Mouse (Mus musculus) lung, postnatal 0 days (tissue): ENCODE measurements at regions not wholly inside any gene's neighbourhood (a gene's known extent, or its start where the extent isn't known, plus 50 kb on each side); places are given as distances from the start of the nearest gene placed in this dataset.

Experiments used
- ATAC-seq: fragments of 200-750 bp; cut with Nextera tagmentation; 2 replicates; pipeline ENCODE4 v1.8.0; 2017; ENCODE audit warnings: moderate library complexity
- DNase-seq: peaks from one replicate; pipeline ENCODE4 v3.0.0-alpha.2; 2016; ENCODE audit warnings: low spot score
- H3K27ac ChIP-seq: fragments of 300-500 bp; sonication (generic); 2 replicates; pipeline ENCODE4 v1.5.1; 2014; ENCODE audit warnings: antibody characterized with exemption, mild to moderate bottlenecking, low read length, mixed read lengths
- H3K27me3 ChIP-seq: fragments of 300-500 bp; sonication (generic); replicated peaks from 2 replicates; pipeline ENCODE4 v1.6.1; 2014; ENCODE audit warnings: low read length, mixed read lengths; ENCODE audit not compliant: insufficient read depth
- H3K36me3 ChIP-seq: fragments of 300-500 bp; sonication (generic); 2 replicates; pipeline ENCODE4 v1.6.1; 2014; ENCODE audit warnings: low read length, mixed read lengths; ENCODE audit not compliant: insufficient read depth
- H3K4me1 ChIP-seq: fragments of 300-500 bp; sonication (generic); 2 replicates; pipeline ENCODE4 v1.6.1; 2014; ENCODE audit warnings: antibody characterized with exemption, low read depth, low read length, mixed read lengths; ENCODE audit not compliant: insufficient read depth
- H3K4me2 ChIP-seq: fragments of 300-500 bp; sonication (generic); replicated peaks from 2 replicates; pipeline ENCODE4 v1.6.1; 2014; ENCODE audit warnings: low read depth, mild to moderate bottlenecking, low read length, moderate library complexity, mixed read lengths
- H3K4me3 ChIP-seq: fragments of 300-500 bp; sonication (generic); 2 replicates; pipeline ENCODE4 v1.5.1; 2014; ENCODE audit warnings: low read depth, low read length
- H3K9ac ChIP-seq: fragments of 300-500 bp; sonication (generic); replicated peaks from 2 replicates; pipeline ENCODE4 v1.6.1; 2014; ENCODE audit warnings: low read depth, mild to moderate bottlenecking
- H3K9me3 ChIP-seq: fragments of 300-500 bp; sonication (generic); 2 replicates; pipeline ENCODE4 v1.6.1; 2016; ENCODE audit warnings: low read length, mixed read lengths
- CTCF ChIP-seq: IDR thresholded peaks from 2 replicates; pipeline ENCODE4 v1.5.1; 2016; ENCODE audit warnings: antibody characterized with exemption, mild to moderate bottlenecking
- EP300 ChIP-seq: IDR thresholded peaks from 2 replicates; pipeline ENCODE4 v1.6.1; 2016; ENCODE audit warnings: antibody characterized with exemption, mild to moderate bottlenecking, control low read depth
- WGBS: fragments of 180-500 bp; shearing (Covaris S2); extraction: QIAGEN DNeasy Blood & Tissue Kit; methylation state at CpG from one replicate; pipeline ENCODE4 v1.1.7; 2014; 5-methylcytosine and 5-hydroxymethylcytosine counted together

DNA sequence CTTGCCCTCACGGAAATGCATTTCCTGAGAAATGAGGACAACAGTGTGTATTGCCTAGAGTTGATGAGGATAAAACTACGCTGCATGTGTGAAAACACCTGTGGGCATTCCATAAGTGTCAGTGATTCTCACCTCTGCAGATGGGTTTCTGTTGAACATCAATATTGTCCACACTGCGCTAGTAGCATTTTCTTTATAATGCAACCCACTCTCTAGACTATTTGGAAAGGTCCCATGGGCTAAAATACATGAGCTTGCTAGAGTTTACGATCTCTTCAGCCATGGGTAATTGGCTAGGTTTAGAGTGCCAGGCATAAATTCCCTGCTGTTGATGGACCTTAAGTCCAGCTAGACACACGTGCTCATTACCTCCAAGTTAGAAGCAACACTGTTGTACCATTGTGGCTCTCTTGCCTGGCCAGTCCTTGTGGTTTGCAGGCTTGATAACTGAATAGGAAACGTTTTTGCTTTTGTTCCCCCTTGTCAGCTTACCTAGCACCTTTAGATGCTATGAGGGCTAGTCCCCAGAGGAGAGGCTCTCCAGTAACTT lies 252.5 kb upstream of the Mad2l1 start:
- Histone ChIP-seq H3K4me1 (no peaks in the 10 kb centered on the region), H3K4me2 (no peak overlapping the region), H3K27me3 (no peaks in the 10 kb centered on the region), H3K4me3 (no peak overlapping the region), H3K9me3 (no peaks in the 10 kb centered on the region), H3K36me3 (no peaks in the 10 kb centered on the region), H3K9ac (no peak overlapping the region), H3K27ac (no peak overlapping the region)
- ATAC-seq = no peak
- no peak for TF ChIP-seq CTCF
- TF ChIP-seq EP300 = no peak
- WGBS = 73% methylated on average over 6 of the region's 6 CpGs
- DNase-seq = no peak

DNA sequence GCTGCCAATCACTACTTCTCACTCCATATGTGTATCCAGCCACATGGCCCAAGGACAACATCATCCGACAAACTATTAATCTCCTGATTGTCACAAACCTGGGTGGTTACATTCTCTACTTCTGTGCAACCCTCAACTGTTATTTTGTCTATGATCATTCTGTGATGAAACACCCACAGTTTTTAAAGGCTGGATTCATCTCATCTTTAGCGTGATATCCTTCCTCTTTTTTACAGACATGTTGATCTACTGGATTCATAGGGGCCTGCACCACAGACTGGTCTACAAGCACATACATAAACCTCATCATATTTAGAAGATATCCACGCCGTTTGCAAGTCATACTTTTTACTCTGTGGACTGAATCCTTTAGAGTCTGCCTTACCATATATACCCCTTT lies 251.7 kb upstream of the Mad2l1 start:
- H3K27ac ChIP-seq = no peak overlapping the region
- no peak overlapping the region for H3K4me2 ChIP-seq
- no peak for ATAC-seq
- no peaks in the 10 kb centered on the region for H3K4me1 ChIP-seq
- H3K9ac ChIP-seq = no peak overlapping the region
- no peak overlapping the region for H3K4me3 ChIP-seq
- 85% methylated on average over 4 of the region's 4 CpGs for WGBS
- H3K9me3 ChIP-seq = no peaks in the 10 kb centered on the region
- no peak for DNase-seq
- H3K27me3 ChIP-seq = no peaks in the 10 kb centered on the region
- TF ChIP-seq CTCF = no peak
- no peak for TF ChIP-seq EP300
- H3K36me3 ChIP-seq = no peaks in the 10 kb centered on the region

DNA sequence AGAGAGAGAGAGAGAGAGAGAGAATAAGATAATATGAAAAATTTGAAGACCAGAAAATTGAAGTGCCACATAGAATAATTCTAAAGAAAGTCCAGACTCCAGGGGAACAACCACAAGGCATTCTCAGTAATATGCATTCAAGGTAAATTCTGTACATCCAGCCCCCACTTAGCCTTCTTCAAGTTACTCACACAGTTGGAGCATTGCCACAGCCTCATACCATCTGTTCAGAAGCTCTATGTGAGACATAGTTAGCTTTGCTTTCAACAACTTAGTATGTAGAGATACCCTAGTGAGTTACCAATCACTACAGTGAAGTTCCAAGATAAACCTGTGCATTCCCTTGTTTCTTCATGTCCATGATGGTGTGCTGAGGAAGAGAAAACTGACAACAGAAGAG lies 247.6 kb upstream of the Mad2l1 start:
- TF ChIP-seq CTCF (no peak), EP300 (no peak)
- Histone ChIP-seq H3K27ac (no peak overlapping the region), H3K36me3 (no peaks in the 10 kb centered on the region), H3K4me2 (no peak overlapping the region), H3K4me1 (no peaks in the 10 kb centered on the region), H3K4me3 (no peak overlapping the region), H3K9me3 (no peaks in the 10 kb centered on the region), H3K9ac (no peak overlapping the region), H3K27me3 (no peaks in the 10 kb centered on the region)
- DNase-seq (no peak), ATAC-seq (no peak)

DNA sequence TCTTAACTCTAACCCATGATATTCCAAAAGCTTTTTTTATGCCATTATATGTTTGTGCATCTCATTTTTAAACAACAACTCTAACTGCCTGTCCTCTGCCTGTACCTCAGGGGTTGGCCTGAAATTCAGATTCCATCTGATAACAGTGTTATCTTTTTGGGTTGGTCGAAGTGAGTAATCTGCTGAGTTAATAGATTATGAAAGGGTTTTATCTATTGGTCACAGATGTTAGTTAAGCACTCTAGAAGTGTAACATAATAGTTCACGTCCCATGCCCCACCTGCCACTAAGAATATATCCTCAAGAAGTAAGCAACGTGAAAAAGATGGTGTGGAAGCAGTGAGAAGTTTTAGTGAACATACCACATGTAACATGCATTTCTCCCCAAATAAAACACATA lies 246.0 kb upstream of the Mad2l1 start:
- H3K4me2 ChIP-seq = no peak overlapping the region
- H3K36me3 ChIP-seq = no peaks in the 10 kb centered on the region
- no peak overlapping the region for H3K9ac ChIP-seq
- H3K27me3 ChIP-seq = no peaks in the 10 kb centered on the region
- no peak for ATAC-seq
- no peak for TF ChIP-seq EP300
- no peak for TF ChIP-seq CTCF
- H3K27ac ChIP-seq = no peak overlapping the region
- H3K4me3 ChIP-seq = no peak overlapping the region
- no peak for DNase-seq
- no peaks in the 10 kb centered on the region for H3K9me3 ChIP-seq
- no peaks in the 10 kb centered on the region for H3K4me1 ChIP-seq
- WGBS = 26% methylated on average over 3 of the region's 3 CpGs

DNA sequence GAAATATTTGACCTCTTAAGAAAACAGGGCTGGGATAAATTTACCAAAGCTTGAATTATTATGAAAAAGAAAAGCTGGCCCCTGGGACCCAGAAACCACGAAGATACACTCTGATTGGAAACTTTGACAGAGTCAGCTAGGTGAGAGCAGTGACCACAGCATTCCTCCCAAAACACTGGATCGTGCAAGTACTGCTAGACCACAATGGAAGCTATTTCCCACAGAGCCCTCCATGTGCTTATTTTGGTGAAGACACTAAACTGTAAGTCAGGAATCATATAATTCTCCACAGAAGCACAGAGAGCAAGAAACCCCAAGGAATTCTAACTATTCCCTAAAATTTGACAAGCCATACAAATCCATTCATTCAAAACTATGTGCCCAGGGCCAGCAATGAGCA lies 243.6 kb upstream of the Mad2l1 start:
- Histone ChIP-seq H3K4me3 (no peak overlapping the region), H3K4me2 (no peak overlapping the region), H3K36me3 (no peaks in the 10 kb centered on the region), H3K4me1 (no peaks in the 10 kb centered on the region), H3K27ac (no peak overlapping the region), H3K9me3 (no peaks in the 10 kb centered on the region), H3K27me3 (no peaks in the 10 kb centered on the region), H3K9ac (no peak overlapping the region)
- 75% methylated on average over 2 of the region's 2 CpGs for WGBS
- DNase-seq (no peak), ATAC-seq (no peak)
- TF ChIP-seq CTCF (no peak), EP300 (no peak)

DNA sequence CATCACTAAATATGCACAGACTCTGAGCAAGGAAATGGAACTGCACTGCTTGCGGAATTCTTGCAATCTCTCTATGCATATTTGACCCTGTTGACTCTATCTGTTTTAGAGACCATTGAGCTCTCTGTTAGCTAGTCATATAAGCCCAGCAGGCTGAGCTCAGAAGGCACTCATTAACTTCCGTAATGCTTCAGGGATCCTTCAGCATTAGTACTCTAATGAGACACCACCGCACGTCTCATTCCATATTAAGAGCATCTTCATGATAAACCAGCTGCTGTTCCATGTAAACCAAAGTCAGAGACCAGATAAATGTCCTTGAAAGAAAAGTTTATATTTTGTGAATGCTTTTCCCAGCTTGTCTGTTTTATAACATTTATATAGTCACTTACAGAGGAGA lies 237.1 kb upstream of the Mad2l1 start:
- WGBS = 74% methylated on average over 4 of the region's 4 CpGs
- H3K4me3 ChIP-seq = no peak overlapping the region
- no peak overlapping the region for H3K27ac ChIP-seq
- no peaks in the 10 kb centered on the region for H3K9me3 ChIP-seq
- TF ChIP-seq EP300 (no peak), CTCF (no peak)
- no peak overlapping the region for H3K4me2 ChIP-seq
- DNase-seq = no peak
- H3K36me3 ChIP-seq = no peaks in the 10 kb centered on the region
- H3K27me3 ChIP-seq = no peaks in the 10 kb centered on the region
- no peak overlapping the region for H3K9ac ChIP-seq
- ATAC-seq = no peak
- H3K4me1 ChIP-seq = no peaks in the 10 kb centered on the region

DNA sequence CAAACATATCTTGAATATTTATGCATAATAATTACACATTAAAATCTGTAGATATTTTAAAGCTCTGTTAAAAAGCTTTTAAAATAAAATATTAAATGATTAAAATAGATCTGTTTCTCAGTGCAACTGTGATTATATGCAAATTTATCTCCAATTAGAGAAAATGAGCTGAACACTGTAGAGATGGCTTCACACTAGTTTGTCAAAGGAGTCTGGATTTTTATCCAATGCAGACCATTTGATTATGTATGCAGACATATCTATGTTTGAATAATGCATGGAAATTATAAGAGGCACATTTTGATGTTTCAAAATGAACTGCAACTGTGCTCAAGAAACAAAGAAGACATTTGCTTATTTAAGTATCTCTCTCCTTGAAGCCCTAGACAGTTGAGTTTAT lies 235.0 kb upstream of the Mad2l1 start:
- no peaks in the 10 kb centered on the region for H3K36me3 ChIP-seq
- no peaks in the 10 kb centered on the region for H3K4me1 ChIP-seq
- H3K4me3 ChIP-seq = no peak overlapping the region
- no peak overlapping the region for H3K4me2 ChIP-seq
- no peaks in the 10 kb centered on the region for H3K27me3 ChIP-seq
- no peak for DNase-seq
- no peaks in the 10 kb centered on the region for H3K9me3 ChIP-seq
- TF ChIP-seq CTCF (no peak), EP300 (no peak)
- H3K27ac ChIP-seq = no peak overlapping the region
- no peak overlapping the region for H3K9ac ChIP-seq
- no peak for ATAC-seq
